Mouse (Mus musculus) heart, embryonic 13.5 days (tissue): ENCODE data around the gene Adsl. TPM values are rescaled to one million over a fixed set of nuclear protein-coding genes. Genes with fewer than 3 reads are reported as not detected.

ENCODE experiments used
- ATAC-seq: fragments of 200-750 bp; cut with Nextera tagmentation; 2 replicates; pipeline ENCODE4 v1.8.0; 2017; ENCODE audit warnings: moderate TSS enrichment; ENCODE audit not compliant: insufficient number of reproducible peaks, low FRiP score, low TSS enrichment; ENCODE audit errors: extremely low read depth
- H3K27ac ChIP-seq: fragments of 300-500 bp; sonication (generic); replicated peaks from 2 replicates; pipeline ENCODE4 v1.5.1; 2015; ENCODE audit warnings: moderate library complexity, mild to moderate bottlenecking, inconsistent platforms
- H3K27me3 ChIP-seq: fragments of 300-500 bp; sonication (generic); replicated peaks from 2 replicates; pipeline ENCODE4 v1.6.1; 2015; ENCODE audit warnings: mild to moderate bottlenecking, inconsistent platforms
- H3K36me3 ChIP-seq: fragments of 300-500 bp; sonication (generic); 2 replicates; pipeline ENCODE4 v1.6.1; 2015; ENCODE audit warnings: mild to moderate bottlenecking, inconsistent platforms
- H3K4me1 ChIP-seq: fragments of 300-500 bp; sonication (generic); 2 replicates; pipeline ENCODE4 v1.6.1; 2015; ENCODE audit warnings: inconsistent platforms
- H3K4me2 ChIP-seq: fragments of 300-500 bp; sonication (generic); 2 replicates; pipeline ENCODE4 v1.6.1; 2015; ENCODE audit warnings: inconsistent platforms, mild to moderate bottlenecking, moderate library complexity
- H3K4me3 ChIP-seq: fragments of 300-500 bp; sonication (generic); 2 replicates; pipeline ENCODE4 v1.5.1; 2015; ENCODE audit warnings: moderate library complexity, mild to moderate bottlenecking, inconsistent platforms
- H3K9ac ChIP-seq: fragments of 300-500 bp; sonication (generic); 2 replicates; pipeline ENCODE4 v1.6.1; 2015; ENCODE audit warnings: inconsistent platforms, mild to moderate bottlenecking, moderate library complexity
- H3K9me3 ChIP-seq: fragments of 300-500 bp; sonication (generic); 2 replicates; pipeline ENCODE4 v1.6.1; 2016; ENCODE audit warnings: inconsistent platforms
- WGBS: fragments of 180-500 bp; shearing (Covaris S2); methylation state at CpG from one replicate; pipeline ENCODE4 v1.1.7; 2015; ENCODE audit warnings: mixed read lengths; 5-methylcytosine and 5-hydroxymethylcytosine counted together
- polyA plus RNA-seq: library from polyadenylated mRNA; unstranded; fragments of >200 nt; fragmentation: Nextera tagmentation; extraction: Ambion mirVana; gene quantifications from 2 replicates; pipeline ENCODE4 v1.2.1, GENCODE M21; 2015

Adsl gene
- polyA plus RNA-seq, 1 experiment from 2014 or later: 144 TPM

DNA sequence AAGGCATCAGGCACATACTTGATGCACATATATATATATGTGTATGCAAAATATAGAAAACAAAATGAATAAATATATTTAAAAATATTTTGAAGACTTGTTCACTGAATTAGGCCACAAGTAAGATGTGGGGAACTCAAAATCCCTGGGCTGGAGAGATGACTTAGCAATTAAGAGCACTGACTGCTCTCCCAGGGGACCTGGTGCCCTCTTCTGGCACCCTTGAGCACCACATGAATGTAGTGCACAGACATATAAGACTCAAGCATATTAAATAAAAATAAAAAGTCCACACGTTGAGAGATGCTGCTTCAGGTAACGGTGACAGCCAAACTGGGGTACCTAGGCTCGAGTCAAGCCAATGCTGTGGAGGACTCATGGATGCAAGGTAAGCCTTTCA is 2.4 kb upstream of the Adsl start:
- WGBS: 59% methylated on average over 3 of the region's 3 CpGs
- Histone ChIP-seq H3K27me3 (no peaks in the 10 kb centered on the region), H3K4me1 (peaks cover 14% of the 10 kb centered on the region), H3K4me2 (no peak overlapping the region), H3K36me3 (peaks cover 11% of the 10 kb centered on the region), H3K9ac (no peak overlapping the region), H3K9me3 (no peaks in the 10 kb centered on the region), H3K27ac (no peak overlapping the region), H3K4me3 (no peak overlapping the region)
- no peak for ATAC-seq

DNA sequence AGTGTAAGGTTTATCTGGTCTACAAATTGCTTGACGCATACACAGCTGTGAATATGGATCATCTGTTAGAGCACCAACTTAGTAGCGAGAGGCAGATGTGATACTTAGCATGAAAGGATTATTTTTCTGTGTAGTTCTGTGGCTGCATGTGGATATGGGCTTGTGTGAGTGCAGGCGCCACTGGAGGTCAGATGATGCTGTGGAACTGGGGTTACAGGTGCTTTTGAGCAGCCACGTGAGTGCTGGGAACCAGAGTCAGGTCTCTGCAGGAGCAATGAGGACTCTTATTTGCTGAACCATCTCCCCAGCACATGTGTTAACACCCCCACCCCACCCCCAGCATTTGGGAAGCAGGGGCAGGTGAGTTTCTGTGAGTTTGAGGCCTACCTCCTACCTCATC is 1.1 kb downstream of the Adsl start:
- peak overlapping the region; percentile 87 for H3K4me3 ChIP-seq
- no peak overlapping the region for H3K27ac ChIP-seq
- H3K27me3 ChIP-seq: no peaks in the 10 kb centered on the region
- H3K4me2 ChIP-seq: peak overlapping the region; percentile 77
- H3K9ac ChIP-seq: peak overlapping the region; percentile 87
- H3K36me3 ChIP-seq: peaks cover 33% of the 10 kb centered on the region
- ATAC-seq: no peak
- H3K4me1 ChIP-seq: peaks cover 14% of the 10 kb centered on the region
- no peaks in the 10 kb centered on the region for H3K9me3 ChIP-seq
- WGBS: 50% methylated on average over 4 of the region's 4 CpGs

DNA sequence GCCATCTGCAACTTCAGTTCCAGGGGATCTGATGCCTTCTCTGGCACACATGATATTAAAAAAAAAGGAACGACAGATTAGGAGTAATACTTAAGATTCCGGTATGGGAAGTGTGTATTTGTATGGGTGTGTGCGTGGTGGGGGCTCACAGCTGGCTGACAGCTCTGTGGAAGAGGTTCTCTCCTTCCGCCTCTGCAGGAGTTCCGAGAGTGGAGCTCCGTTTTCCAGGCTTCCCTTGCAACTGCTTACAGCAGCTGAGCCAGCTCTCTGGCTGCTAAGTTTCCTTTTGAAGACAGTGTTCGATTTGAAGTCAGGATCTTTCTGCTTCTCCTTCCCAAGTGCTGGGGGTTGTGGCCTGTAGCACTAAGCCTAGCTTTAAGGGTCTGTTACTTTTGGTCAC is 1.8 kb downstream of the Adsl start:
- no peaks in the 10 kb centered on the region for H3K9me3 ChIP-seq
- peaks cover 14% of the 10 kb centered on the region for H3K4me1 ChIP-seq
- H3K4me3 ChIP-seq: peak overlapping the region; percentile 87; the same call in 1 of the 2 replicates
- no peak for ATAC-seq
- WGBS: 79% methylated on average over 7 of the region's 7 CpGs
- peaks cover 39% of the 10 kb centered on the region for H3K36me3 ChIP-seq
- no peak overlapping the region for H3K27ac ChIP-seq
- peak overlapping the region; percentile 87; the same call in 1 of the 2 replicates for H3K9ac ChIP-seq
- peak overlapping the region; percentile 77 for H3K4me2 ChIP-seq
- H3K27me3 ChIP-seq: no peaks in the 10 kb centered on the region

DNA sequence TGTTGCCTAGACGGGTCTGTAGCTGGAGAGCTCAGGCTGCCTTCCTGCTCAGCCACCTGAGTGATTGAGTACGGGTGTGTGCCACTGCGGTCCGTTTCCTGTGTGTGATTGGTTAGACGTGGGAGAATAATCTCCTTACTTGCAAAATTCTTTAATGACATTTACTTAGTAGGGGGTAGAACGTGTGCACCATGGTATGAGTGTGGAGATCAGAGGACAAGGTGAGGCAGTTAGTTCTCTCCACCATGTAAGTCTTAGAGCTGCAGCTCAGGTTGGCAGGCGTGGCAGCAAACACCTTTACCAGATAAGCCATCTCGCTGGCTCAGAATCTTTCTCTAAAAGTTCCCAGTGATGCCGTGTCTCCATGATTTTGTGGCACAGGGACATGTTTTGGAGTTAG is 5.7 kb downstream of the Adsl start:
- Histone ChIP-seq H3K27me3 (no peaks in the 10 kb centered on the region), H3K4me2 (no peak overlapping the region), H3K9me3 (no peaks in the 10 kb centered on the region), H3K9ac (no peak overlapping the region), H3K4me1 (peaks cover 13% of the 10 kb centered on the region), H3K4me3 (no peak overlapping the region), H3K27ac (no peak overlapping the region), H3K36me3 (peaks cover 77% of the 10 kb centered on the region)
- no peak for ATAC-seq
- WGBS: 86% methylated on average over 9 of the region's 9 CpGs

DNA sequence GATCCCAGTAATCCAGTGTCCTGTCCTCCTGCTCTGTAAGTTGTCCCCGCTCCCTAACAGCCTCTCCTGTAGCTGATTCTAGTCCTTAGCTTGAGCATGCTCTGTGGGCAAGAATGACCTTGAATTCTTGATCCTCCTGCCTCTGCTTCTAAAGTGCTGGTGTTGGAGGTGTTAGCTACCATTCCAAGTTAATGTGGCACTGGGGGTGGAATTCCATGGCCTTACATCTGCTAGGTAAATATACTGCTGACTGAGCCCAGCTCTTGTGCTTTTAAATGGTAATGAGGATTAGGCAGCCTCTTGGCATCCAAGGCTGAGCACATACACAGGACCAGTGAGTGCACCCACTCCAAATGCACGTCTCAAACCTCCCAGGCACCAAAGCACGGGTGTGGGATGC is 6.6 kb downstream of the Adsl start:
- Histone ChIP-seq H3K9ac (no peak overlapping the region), H3K36me3 (peaks cover 85% of the 10 kb centered on the region)

DNA sequence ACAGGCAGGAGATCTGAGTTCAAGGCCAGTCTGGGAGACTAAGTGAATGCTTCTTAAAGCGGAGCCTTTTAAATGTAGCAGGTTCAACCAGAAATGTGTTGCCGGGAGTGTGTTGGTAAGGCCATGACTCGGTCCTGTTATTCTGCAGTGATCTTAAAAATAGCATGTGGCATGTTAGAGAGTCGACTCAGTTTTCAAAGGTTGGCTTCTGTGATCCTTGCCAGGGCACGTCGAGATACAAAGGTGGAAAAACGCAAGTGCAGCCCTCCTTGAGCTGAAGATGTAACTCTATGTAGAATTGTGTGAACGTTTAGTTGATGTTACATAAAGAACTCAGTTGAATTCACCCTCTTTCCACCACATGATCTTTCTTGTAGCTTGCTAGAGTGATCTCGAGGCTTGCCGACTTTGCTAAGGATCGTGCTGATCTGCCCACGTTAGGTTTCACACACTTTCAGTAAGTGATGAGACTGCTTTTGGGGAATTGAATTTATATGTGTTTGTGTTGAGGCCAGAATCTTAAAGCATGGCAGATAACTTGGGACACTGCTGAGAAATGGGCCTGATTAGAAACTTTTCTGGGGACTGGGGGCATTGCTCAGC is 7.6 kb downstream of the Adsl start:
- Histone ChIP-seq H3K36me3 (peaks cover 90% of the 10 kb centered on the region), H3K4me2 (no peak overlapping the region), H3K4me1 (no peaks in the 10 kb centered on the region), H3K27ac (no peak overlapping the region), H3K9me3 (no peaks in the 10 kb centered on the region), H3K4me3 (no peak overlapping the region), H3K9ac (no peak overlapping the region), H3K27me3 (no peaks in the 10 kb centered on the region)
- WGBS: 84% methylated on average over 12 of the region's 12 CpGs
- no peak for ATAC-seq

More for the DNA sequence above, 6.6 kb downstream of the Adsl start:
- no peak overlapping the region for H3K4me2 ChIP-seq
- no peaks in the 10 kb centered on the region for H3K9me3 ChIP-seq
- no peak for ATAC-seq
- 83% methylated on average over 3 of the region's 3 CpGs for WGBS
- H3K4me3 ChIP-seq: no peak overlapping the region
- H3K27ac ChIP-seq: no peak overlapping the region
- peaks cover 4% of the 10 kb centered on the region for H3K4me1 ChIP-seq
- no peaks in the 10 kb centered on the region for H3K27me3 ChIP-seq

DNA sequence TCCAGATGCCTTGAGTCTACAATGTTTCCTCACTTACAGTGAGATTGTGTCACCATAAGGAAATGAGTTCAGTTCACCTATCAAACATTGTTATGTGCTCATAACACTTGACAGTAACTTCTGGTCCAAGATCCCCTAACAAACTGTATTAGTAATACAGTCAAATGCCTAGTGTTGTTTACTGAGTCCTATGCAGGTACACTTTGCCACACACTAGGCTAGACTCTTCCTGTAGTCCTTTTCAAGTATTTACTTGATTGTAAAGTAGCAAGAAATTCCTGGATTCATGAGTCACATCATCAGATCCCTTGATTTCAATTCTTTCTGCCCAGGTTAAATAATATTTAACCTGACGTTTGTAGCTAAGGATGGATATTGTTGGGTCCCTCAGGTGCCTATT is 21.1 kb downstream of the Adsl start:
- 83% methylated on average over 1 of the region's 1 CpGs for WGBS
- ATAC-seq: no peak

DNA sequence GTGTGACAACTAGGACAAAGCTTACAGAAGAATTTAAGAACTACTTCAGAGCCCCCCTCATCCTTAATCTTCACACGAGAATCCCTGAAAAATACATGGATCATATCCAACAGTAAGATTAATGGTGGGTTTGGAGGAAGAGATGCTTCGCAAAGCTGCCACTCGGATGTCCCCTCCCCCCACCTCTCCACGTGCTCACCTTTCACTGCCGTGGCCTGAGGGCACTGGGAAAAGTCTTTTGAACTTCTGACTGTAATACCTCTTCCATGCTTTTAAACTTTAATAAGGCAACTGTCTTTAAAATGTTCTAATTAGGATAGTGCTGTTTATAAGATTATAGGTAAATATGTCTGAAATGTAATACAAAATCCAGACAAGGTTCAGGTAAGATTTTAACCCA is 26.0 kb downstream of the Adsl start:
- no peak overlapping the region for H3K4me3 ChIP-seq
- H3K27ac ChIP-seq: no peak overlapping the region
- no peak overlapping the region for H3K9ac ChIP-seq
- no peaks in the 10 kb centered on the region for H3K27me3 ChIP-seq
- 52% methylated on average over 5 of the region's 5 CpGs for WGBS
- peaks cover 27% of the 10 kb centered on the region for H3K4me1 ChIP-seq
- no peak overlapping the region for H3K4me2 ChIP-seq
- no peak for ATAC-seq
- H3K36me3 ChIP-seq: peaks cover 20% of the 10 kb centered on the region
- no peaks in the 10 kb centered on the region for H3K9me3 ChIP-seq

More for the DNA sequence above, 21.1 kb downstream of the Adsl start:
- Histone ChIP-seq H3K27me3 (no peaks in the 10 kb centered on the region), H3K4me1 (peaks cover 18% of the 10 kb centered on the region), H3K9me3 (no peaks in the 10 kb centered on the region), H3K9ac (no peak overlapping the region), H3K27ac (no peak overlapping the region), H3K36me3 (peaks cover 64% of the 10 kb centered on the region), H3K4me2 (no peak overlapping the region), H3K4me3 (no peak overlapping the region)

DNA sequence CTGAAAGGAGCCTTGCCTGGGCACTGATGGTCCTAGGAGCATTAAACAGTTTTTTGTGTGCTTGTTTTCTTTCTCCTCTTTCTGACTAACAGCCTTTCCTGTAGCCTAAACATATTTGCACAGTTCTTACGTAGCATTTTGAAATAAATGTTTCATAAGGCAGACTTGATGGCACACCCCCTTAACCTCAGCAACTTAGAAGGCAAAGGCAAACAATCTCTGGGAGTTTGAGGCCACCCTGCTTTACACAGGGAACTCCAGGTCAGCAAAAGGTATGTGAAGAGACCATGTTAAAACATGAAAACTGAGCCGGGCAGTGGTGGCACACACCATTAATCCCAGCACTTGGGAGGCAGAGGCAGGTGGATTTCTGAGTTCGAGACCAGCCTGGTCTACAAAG is 27.4 kb downstream of the Adsl start:
- H3K4me1 ChIP-seq: peaks cover 29% of the 10 kb centered on the region

DNA sequence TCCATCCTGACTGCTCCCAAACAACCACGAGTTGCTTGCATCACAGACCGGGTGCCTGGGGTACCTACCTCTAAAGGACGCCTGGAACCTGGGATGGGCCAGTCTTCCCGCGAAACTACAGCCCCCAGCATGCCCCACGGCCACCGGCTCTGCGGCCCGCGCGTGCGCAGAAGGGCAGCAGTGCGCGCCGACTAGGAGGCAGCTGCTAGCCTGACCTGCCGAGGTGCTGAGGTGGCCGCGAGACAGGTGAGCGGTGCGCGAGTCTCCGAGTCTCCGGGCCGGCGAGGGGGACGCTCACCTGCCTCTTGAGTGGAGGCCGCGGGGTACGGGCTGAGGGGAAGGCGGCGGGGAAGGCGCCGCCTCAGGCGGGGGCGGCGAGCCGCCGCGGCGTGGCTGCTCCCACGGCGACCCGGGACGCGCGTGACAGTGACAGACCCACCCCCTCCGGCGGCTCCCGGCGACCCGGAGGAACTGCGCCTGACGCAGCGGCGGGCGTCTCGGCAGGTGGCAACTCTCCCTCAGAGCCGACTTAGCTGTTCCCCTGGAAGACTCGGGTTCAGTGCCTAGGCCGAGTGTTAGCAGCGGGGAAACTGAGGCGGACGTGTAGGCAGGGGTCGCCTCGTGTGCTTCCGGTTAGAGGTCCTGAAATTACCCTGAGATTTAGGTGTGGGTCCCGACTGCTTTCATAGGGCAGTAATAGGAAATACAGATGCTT is 29.5 kb downstream of the Adsl start, which contains the start of gene Sgsm3:
TSS of gene Sgsm3 (plus strand) at position 146 of the 715 bp plus-strand sequence.
- Histone ChIP-seq H3K27ac (no peak within 1 kb of the TSS), H3K9ac (peak within 1 kb of the TSS; percentile 86)

More for the DNA sequence above, 27.4 kb downstream of the Adsl start:
- Histone ChIP-seq H3K27me3 (no peaks in the 10 kb centered on the region), H3K27ac (no peak overlapping the region), H3K9me3 (no peaks in the 10 kb centered on the region), H3K4me3 (no peak overlapping the region), H3K36me3 (peaks cover 7% of the 10 kb centered on the region; the same call in 1 of the 2 replicates), H3K9ac (no peak overlapping the region), H3K4me2 (no peak overlapping the region)
- no peak for ATAC-seq
- WGBS: 73% methylated on average over 3 of the region's 3 CpGs

DNA sequence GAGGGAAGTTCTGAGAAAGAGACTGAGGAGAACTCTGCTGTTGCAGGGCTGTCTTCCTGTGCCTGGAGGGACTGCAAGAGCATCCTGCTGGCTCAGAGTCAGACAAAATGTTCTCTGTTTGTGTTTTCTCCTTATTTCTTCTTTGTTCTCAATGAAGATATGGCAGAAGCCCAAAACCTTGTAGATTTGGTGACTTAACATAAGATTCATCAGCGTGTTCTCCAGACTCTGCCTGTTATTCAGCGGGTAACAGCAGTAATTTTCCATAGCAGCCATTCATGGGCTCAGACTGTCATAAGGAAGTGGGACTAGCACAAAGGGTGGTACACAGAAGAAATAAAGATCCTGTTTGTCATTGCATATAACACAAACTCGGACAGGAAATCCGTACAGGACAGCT is 31.3 kb downstream of the Adsl start:
- Histone ChIP-seq H3K4me1 (peaks cover 19% of the 10 kb centered on the region), H3K4me2 (no peak overlapping the region), H3K27ac (peak overlapping the region; percentile 48; the same call in 1 of the 2 replicates), H3K36me3 (no peaks in the 10 kb centered on the region), H3K9ac (no peak overlapping the region), H3K9me3 (no peaks in the 10 kb centered on the region), H3K4me3 (no peak overlapping the region), H3K27me3 (no peaks in the 10 kb centered on the region)
- WGBS: 67% methylated on average over 4 of the region's 4 CpGs
- ATAC-seq: no peak

More for the DNA sequence above, 29.5 kb downstream of the Adsl start, which contains the start of gene Sgsm3:
- 1% methylated on average over 67 of the region's 67 CpGs for WGBS
- Histone ChIP-seq H3K4me3 (peak within 1 kb of the TSS; percentile 86), H3K4me1 (peaks cover 27% of the 10 kb centered on the region), H3K9me3 (no peaks in the 10 kb centered on the region), H3K27me3 (no peaks in the 10 kb centered on the region), H3K36me3 (no peaks in the 10 kb centered on the region), H3K4me2 (peak within 1 kb of the TSS; percentile 92)
- peak; percentile 68; the same call in 1 of the 2 replicates for ATAC-seq
